Mouse (Mus musculus): ENCODE results near the gene Kcnk2. TPM values are rescaled to one million over a fixed set of nuclear protein-coding genes. Genes with fewer than 3 reads are reported as not detected.
"Not testable (repeated sequence)": the region's sequence is repeated elsewhere in the genome, so short reads cannot be mapped to it uniquely, and the experiment has no call there.

Gene Kcnk2
- polyA plus RNA-seq, 1 experiment from 2014 or later = 3.7 TPM

GRCm38 (mm10) chr1:189272281-189272680 is 129.8 kb downstream of the Kcnk2 start:
- 91% methylated on average over 2 of the region's 2 CpGs for WGBS
- Histone ChIP-seq H3K4me3 (ENCODE audit: low read depth, low read length) (no peak overlapping the region), H3K27me3 (ENCODE audit: control insufficient read depth, insufficient read depth, low read length) (no peaks in the 10 kb centered on the region), H3K27ac (ENCODE audit: low read depth, low read length) (no peak overlapping the region), H3K4me1 (ENCODE audit: control insufficient read depth, insufficient read depth, low read length) (no peaks in the 10 kb centered on the region), H3K36me3 (ENCODE audit: control insufficient read depth, insufficient read depth, low read length) (no peaks in the 10 kb centered on the region), H3K4me2 (ENCODE audit: low read depth) (no peak overlapping the region), H3K9ac (ENCODE audit: low read length) (no peak overlapping the region), H3K9me3 (ENCODE audit: control insufficient read depth, low read length) (no peaks in the 10 kb centered on the region)
- ATAC-seq (ENCODE audit: insufficient read depth, low FRiP score, low TSS enrichment) = no peak
- no peak for DNase-seq (ENCODE audit: low spot score)

- H3K9ac ChIP-seq (ENCODE audit: low read length) = no peak overlapping the region
- no peak overlapping the region for H3K27ac ChIP-seq (ENCODE audit: low read depth, low read length)
- H3K4me1 ChIP-seq (ENCODE audit: control insufficient read depth, insufficient read depth, low read length) = no peaks in the 10 kb centered on the region
- ATAC-seq (ENCODE audit: insufficient read depth, low FRiP score, low TSS enrichment) = no peak
- H3K36me3 ChIP-seq (ENCODE audit: control insufficient read depth, insufficient read depth, low read length) = no peaks in the 10 kb centered on the region
- H3K4me2 ChIP-seq (ENCODE audit: low read depth) = no peak overlapping the region
- no peaks in the 10 kb centered on the region for H3K27me3 ChIP-seq (ENCODE audit: control insufficient read depth, insufficient read depth, low read length)
- DNase-seq (ENCODE audit: low spot score) = no peak
- no peaks in the 10 kb centered on the region for H3K9me3 ChIP-seq (ENCODE audit: control insufficient read depth, low read length)
- no peak overlapping the region for H3K4me3 ChIP-seq (ENCODE audit: low read depth, low read length)
These were observed 148.4 kb downstream of the Kcnk2 start for GRCm38 (mm10) chr1:189253631-189254030.

GRCm38 (mm10) chr1:189253207-189253606 is 148.9 kb downstream of the Kcnk2 start:
- no peak for DNase-seq (ENCODE audit: low spot score)
- ATAC-seq (ENCODE audit: insufficient read depth, low FRiP score, low TSS enrichment) = no peak
- H3K4me1 ChIP-seq (ENCODE audit: control insufficient read depth, insufficient read depth, low read length) = no peaks in the 10 kb centered on the region
- no peaks in the 10 kb centered on the region for H3K27me3 ChIP-seq (ENCODE audit: control insufficient read depth, insufficient read depth, low read length)
- 63% methylated on average over 3 of the region's 3 CpGs for WGBS
- H3K36me3 ChIP-seq (ENCODE audit: control insufficient read depth, insufficient read depth, low read length) = no peaks in the 10 kb centered on the region
- no peak overlapping the region for H3K27ac ChIP-seq (ENCODE audit: low read depth, low read length)
- H3K9me3 ChIP-seq (ENCODE audit: control insufficient read depth, low read length) = no peaks in the 10 kb centered on the region
- no peak overlapping the region for H3K4me2 ChIP-seq (ENCODE audit: low read depth)
- H3K9ac ChIP-seq (ENCODE audit: low read length) = no peak overlapping the region
- no peak overlapping the region for H3K4me3 ChIP-seq (ENCODE audit: low read depth, low read length)

DNA sequence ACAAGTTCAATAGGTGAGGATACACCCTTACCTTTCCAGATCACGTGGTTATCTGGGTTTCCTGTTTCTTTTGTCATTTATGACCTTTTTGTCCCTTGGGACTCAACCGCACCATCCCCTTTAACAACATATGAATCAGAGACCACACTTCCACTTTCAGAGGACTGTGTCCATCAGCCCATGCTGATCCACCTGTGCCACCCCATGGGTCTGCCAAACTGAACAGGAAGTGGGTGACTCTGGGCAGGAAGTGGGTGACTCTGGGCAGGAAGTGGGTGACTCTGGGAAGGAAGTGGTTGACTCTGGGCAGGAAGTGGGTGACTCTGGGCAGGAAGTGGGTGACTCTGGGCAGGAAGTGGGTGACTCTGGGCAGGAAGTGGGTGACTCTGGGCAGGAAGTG is 158.9 kb downstream of the Kcnk2 start:
- not testable (repeated sequence) for ATAC-seq (ENCODE audit: insufficient read depth, low FRiP score, low TSS enrichment); H3K9me3 ChIP-seq (ENCODE audit: control insufficient read depth, low read length); H3K4me2 ChIP-seq (ENCODE audit: low read depth); H3K4me1 ChIP-seq (ENCODE audit: control insufficient read depth, insufficient read depth, low read length); H3K27ac ChIP-seq (ENCODE audit: low read depth, low read length); H3K36me3 ChIP-seq (ENCODE audit: control insufficient read depth, insufficient read depth, low read length); H3K9ac ChIP-seq (ENCODE audit: low read length); DNase-seq (ENCODE audit: low spot score); H3K4me3 ChIP-seq (ENCODE audit: low read depth, low read length); H3K27me3 ChIP-seq (ENCODE audit: control insufficient read depth, insufficient read depth, low read length)
- WGBS = 94% methylated on average over 2 of the region's 2 CpGs

DNA sequence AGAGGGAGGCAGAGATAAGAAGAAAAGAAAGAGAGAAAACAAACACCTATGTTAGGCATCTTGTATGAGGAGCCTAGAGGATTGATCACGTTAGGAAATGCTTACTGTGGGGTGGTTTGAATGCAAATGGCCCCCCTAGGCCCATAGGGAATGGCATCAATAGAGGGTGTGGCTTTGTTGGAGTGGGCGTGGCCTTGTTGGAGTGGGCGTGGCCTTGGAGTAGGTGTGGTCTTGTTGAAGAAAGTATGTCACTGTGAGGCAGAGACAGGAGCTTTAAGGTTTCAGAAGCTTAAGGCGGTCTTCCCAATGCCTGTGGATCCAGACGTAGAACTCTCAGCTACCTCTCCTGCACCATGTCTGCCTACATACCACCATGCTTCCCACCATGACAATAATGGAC is 166.8 kb downstream of the Kcnk2 start:
- Histone ChIP-seq H3K9ac (ENCODE audit: low read length) (no peak overlapping the region), H3K36me3 (ENCODE audit: control insufficient read depth, insufficient read depth, low read length) (no peaks in the 10 kb centered on the region), H3K9me3 (ENCODE audit: control insufficient read depth, low read length) (no peaks in the 10 kb centered on the region), H3K4me3 (ENCODE audit: low read depth, low read length) (no peak overlapping the region), H3K4me2 (ENCODE audit: low read depth) (no peak overlapping the region), H3K4me1 (ENCODE audit: control insufficient read depth, insufficient read depth, low read length) (no peaks in the 10 kb centered on the region), H3K27ac (ENCODE audit: low read depth, low read length) (no peak overlapping the region), H3K27me3 (ENCODE audit: control insufficient read depth, insufficient read depth, low read length) (no peaks in the 10 kb centered on the region)
- 58% methylated on average over 5 of the region's 5 CpGs for WGBS
- DNase-seq (ENCODE audit: low spot score) = no peak
- ATAC-seq (ENCODE audit: insufficient read depth, low FRiP score, low TSS enrichment) = no peak

DNA sequence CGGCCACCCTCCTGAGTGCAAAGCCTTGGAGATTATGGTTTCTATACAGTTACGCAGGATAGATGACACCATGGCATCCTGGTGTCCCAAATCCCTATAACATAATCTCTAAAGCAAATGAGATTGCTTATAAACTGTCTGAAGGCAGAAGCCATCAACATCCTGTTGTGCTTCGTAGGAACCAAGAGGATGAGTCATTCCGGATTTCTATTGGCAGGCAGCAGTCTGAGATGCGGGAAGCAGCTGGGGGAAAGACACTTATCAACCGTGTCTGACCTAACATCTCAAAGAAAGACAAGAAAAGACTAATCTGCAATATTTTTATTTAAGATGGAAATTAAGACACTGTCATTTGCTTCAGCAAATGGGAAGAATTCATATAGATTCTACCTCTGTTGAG is 169.2 kb downstream of the Kcnk2 start:
- H3K27me3 ChIP-seq (ENCODE audit: control insufficient read depth, insufficient read depth, low read length) = no peaks in the 10 kb centered on the region
- no peak for DNase-seq (ENCODE audit: low spot score)
- no peak overlapping the region for H3K9ac ChIP-seq (ENCODE audit: low read length)
- no peak overlapping the region for H3K4me3 ChIP-seq (ENCODE audit: low read depth, low read length)
- H3K4me1 ChIP-seq (ENCODE audit: control insufficient read depth, insufficient read depth, low read length) = no peaks in the 10 kb centered on the region
- H3K36me3 ChIP-seq (ENCODE audit: control insufficient read depth, insufficient read depth, low read length) = no peaks in the 10 kb centered on the region
- no peak overlapping the region for H3K27ac ChIP-seq (ENCODE audit: low read depth, low read length)
- ATAC-seq (ENCODE audit: insufficient read depth, low FRiP score, low TSS enrichment) = no peak
- H3K9me3 ChIP-seq (ENCODE audit: control insufficient read depth, low read length) = no peaks in the 10 kb centered on the region
- WGBS = 86% methylated on average over 6 of the region's 6 CpGs
- H3K4me2 ChIP-seq (ENCODE audit: low read depth) = no peak overlapping the region

GRCm38 (mm10) chr1:189228222-189229084 is 173.6 kb downstream of the Kcnk2 start:
- no peaks in the 10 kb centered on the region for H3K4me1 ChIP-seq (ENCODE audit: control insufficient read depth, insufficient read depth, low read length)
- WGBS = 75% methylated on average over 19 of the region's 19 CpGs
- no peak overlapping the region for H3K27ac ChIP-seq (ENCODE audit: low read depth, low read length)
- ATAC-seq (ENCODE audit: insufficient read depth, low FRiP score, low TSS enrichment) = no peak
- no peak overlapping the region; the same call in 1 of the 2 replicates for H3K9ac ChIP-seq (ENCODE audit: low read length)
- H3K4me2 ChIP-seq (ENCODE audit: low read depth) = no peak overlapping the region
- peak; percentile 15 for DNase-seq (ENCODE audit: low spot score)
- no peak overlapping the region for H3K4me3 ChIP-seq (ENCODE audit: low read depth, low read length)
- no peaks in the 10 kb centered on the region for H3K36me3 ChIP-seq (ENCODE audit: control insufficient read depth, insufficient read depth, low read length)
- H3K27me3 ChIP-seq (ENCODE audit: control insufficient read depth, insufficient read depth, low read length) = no peaks in the 10 kb centered on the region
- H3K9me3 ChIP-seq (ENCODE audit: control insufficient read depth, low read length) = no peaks in the 10 kb centered on the region

DNA sequence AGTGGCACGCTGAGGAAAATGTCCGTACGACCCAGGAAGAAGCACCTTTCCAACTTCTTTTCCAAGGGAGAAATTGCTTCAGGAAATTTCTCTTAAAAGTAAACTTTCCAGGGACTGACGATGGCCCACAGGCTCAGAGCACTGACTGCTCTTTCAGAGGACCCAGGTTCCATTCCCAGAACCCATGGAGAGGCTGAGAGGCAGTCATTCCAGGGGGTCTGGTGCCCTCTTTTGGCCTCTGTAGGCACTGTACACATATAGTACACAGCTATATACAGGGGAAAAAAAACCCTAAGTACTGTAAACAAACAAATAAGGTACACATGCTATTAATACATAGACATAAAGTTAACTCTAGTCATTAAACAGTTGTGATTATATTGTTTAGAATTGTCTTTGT is 174.6 kb downstream of the Kcnk2 start:
- Histone ChIP-seq H3K27me3 (ENCODE audit: control insufficient read depth, insufficient read depth, low read length) (no peaks in the 10 kb centered on the region), H3K27ac (ENCODE audit: low read depth, low read length) (no peak overlapping the region), H3K9me3 (ENCODE audit: control insufficient read depth, low read length) (no peaks in the 10 kb centered on the region), H3K4me3 (ENCODE audit: low read depth, low read length) (no peak overlapping the region), H3K9ac (ENCODE audit: low read length) (no peak overlapping the region), H3K4me1 (ENCODE audit: control insufficient read depth, insufficient read depth, low read length) (no peaks in the 10 kb centered on the region), H3K4me2 (ENCODE audit: low read depth) (no peak overlapping the region), H3K36me3 (ENCODE audit: control insufficient read depth, insufficient read depth, low read length) (no peaks in the 10 kb centered on the region)
- WGBS = 77% methylated on average over 4 of the region's 4 CpGs
- DNase-seq (ENCODE audit: low spot score) = no peak
- ATAC-seq (ENCODE audit: insufficient read depth, low FRiP score, low TSS enrichment) = no peak

DNA sequence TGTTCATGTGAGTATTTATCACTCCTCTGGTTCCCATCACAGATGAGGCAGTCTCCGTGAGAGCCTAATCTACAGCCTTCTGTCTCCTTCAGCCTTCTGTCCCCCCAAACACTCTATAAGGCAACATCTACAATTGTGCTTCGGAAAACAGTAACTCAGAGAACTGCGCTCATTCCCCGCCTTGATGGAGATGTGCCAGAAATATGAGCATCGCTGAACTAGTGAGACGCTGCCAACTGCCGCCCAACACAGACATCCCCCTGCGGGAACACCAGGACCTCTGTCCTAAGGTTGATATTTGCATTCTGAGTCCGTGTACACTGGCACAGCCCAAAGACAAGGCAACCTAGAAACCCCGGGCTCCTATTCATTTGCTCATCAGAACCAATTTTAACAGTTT is 183.0 kb downstream of the Kcnk2 start:
- H3K4me1 ChIP-seq (ENCODE audit: control insufficient read depth, insufficient read depth, low read length) = no peaks in the 10 kb centered on the region
- H3K27me3 ChIP-seq (ENCODE audit: control insufficient read depth, insufficient read depth, low read length) = no peaks in the 10 kb centered on the region
- H3K4me2 ChIP-seq (ENCODE audit: low read depth) = no peak overlapping the region
- DNase-seq (ENCODE audit: low spot score) = no peak
- 92% methylated on average over 10 of the region's 10 CpGs for WGBS
- H3K9me3 ChIP-seq (ENCODE audit: control insufficient read depth, low read length) = no peaks in the 10 kb centered on the region
- H3K36me3 ChIP-seq (ENCODE audit: control insufficient read depth, insufficient read depth, low read length) = no peaks in the 10 kb centered on the region
- no peak for ATAC-seq (ENCODE audit: insufficient read depth, low FRiP score, low TSS enrichment)
- H3K4me3 ChIP-seq (ENCODE audit: low read depth, low read length) = no peak overlapping the region
- no peak overlapping the region for H3K27ac ChIP-seq (ENCODE audit: low read depth, low read length)
- H3K9ac ChIP-seq (ENCODE audit: low read length) = no peak overlapping the region
